ENCODE assay signal across 28 mouse cellular contexts in genomic region chr10:21395426-21396139, GRCm38 (mm10). TPM values are rescaled to one million over a fixed set of nuclear protein-coding genes. Genes with fewer than 3 reads are reported as not detected.
DNase-seq lines count a peak whose midpoint lies in the region; ATAC-seq and TF ChIP-seq lines count a peak whose summit lies in the region.
"Had no signal": no experiment of that assay in that cellular context is flagged by ENCODE, and none has a peak within 500 bp of the region (broad histone marks: within the 10 kb centered on the region; RNA-seq: fewer than 3 reads in every experiment).

No protein-coding gene starts in this region.

- H3K27me3 ChIP-seq in heart, embryonic 12.5 days (replicated peaks) = no peaks in the 10 kb centered on the region
- H3K27me3 ChIP-seq in G1E (ENCODE audit: insufficient read depth, low read length) = peaks cover 27% of the 10 kb centered on the region
- H3K27me3 ChIP-seq in intestine, embryonic 16.5 days (replicated peaks; ENCODE audit: control insufficient read depth, insufficient read depth, low read length) = no peaks in the 10 kb centered on the region
- H3K27me3 ChIP-seq: heart, embryonic 15.5 days; intestine, embryonic 15.5 days; liver, embryonic 13.5 days had no signal

- no peak overlapping the region for H3K4me2 ChIP-seq in heart, embryonic 12.5 days
- no peak overlapping the region for H3K4me2 ChIP-seq in intestine, embryonic 16.5 days (ENCODE audit: low read depth, low read length)
- H3K4me2 ChIP-seq: heart, embryonic 15.5 days; intestine, embryonic 15.5 days; liver, embryonic 13.5 days; midbrain, embryonic 11.5 days had no signal

- no peak overlapping the region for H3K27ac ChIP-seq in heart, embryonic 12.5 days (ENCODE audit: poor library complexity, severe bottlenecking)
- H3K27ac ChIP-seq in intestine, embryonic 16.5 days (ENCODE audit: low read length) = no peak overlapping the region
- H3K27ac ChIP-seq: heart, embryonic 15.5 days; hindbrain, embryonic 10.5 days; intestine, embryonic 15.5 days; layer of hippocampus, adult 2 months; limb, embryonic 10.5 days; liver, embryonic 13.5 days had no signal

- H3K4me3 ChIP-seq in heart, embryonic 12.5 days = no peak overlapping the region
- H3K4me3 ChIP-seq in G1E (ENCODE audit: low read depth, low read length) = no peak overlapping the region
- no peak overlapping the region for H3K4me3 ChIP-seq in intestine, embryonic 16.5 days (ENCODE audit: low read length)
- H3K4me3 ChIP-seq: heart, embryonic 15.5 days; hindbrain, embryonic 10.5 days; intestine, embryonic 15.5 days; layer of hippocampus, adult 2 months; limb, embryonic 10.5 days; liver, embryonic 13.5 days had no signal

- H3K36me3 ChIP-seq in heart, embryonic 12.5 days = no peaks in the 10 kb centered on the region
- no peaks in the 10 kb centered on the region for H3K36me3 ChIP-seq in G1E (replicated peaks)
- no peaks in the 10 kb centered on the region for H3K36me3 ChIP-seq in intestine, embryonic 16.5 days (ENCODE audit: control insufficient read depth, insufficient read depth, low read length)
- H3K36me3 ChIP-seq: heart, embryonic 15.5 days; hindbrain, embryonic 10.5 days; intestine, embryonic 15.5 days; limb, embryonic 10.5 days; liver, embryonic 13.5 days had no signal

- no peaks in the 10 kb centered on the region for H3K9me3 ChIP-seq in heart, embryonic 12.5 days (replicated peaks)
- no peaks in the 10 kb centered on the region for H3K9me3 ChIP-seq in G1E (replicated peaks)
- no peaks in the 10 kb centered on the region for H3K9me3 ChIP-seq in intestine, embryonic 16.5 days (ENCODE audit: control insufficient read depth, low read length)
- H3K9me3 ChIP-seq: heart, embryonic 15.5 days; hindbrain, embryonic 10.5 days; intestine, embryonic 15.5 days; limb, embryonic 10.5 days; liver, embryonic 13.5 days had no signal

- no peak for TF ChIP-seq CTCF in G1E (IDR thresholded peaks at IDR 0.05; ENCODE audit: low read depth, low read length)

- DNase-seq in adrenal gland, adult 2 months = peak; percentile 8
- DNase-seq in adrenal gland, adult 18-20 months (ENCODE audit: low spot score in 2 of 2) = no peak
- no peak for DNase-seq in heart, postnatal 4 days
- DNase-seq in G1E (ENCODE audit: low spot score) = no peak
- no peak for DNase-seq in right cerebral cortex, adult 2 months (ENCODE audit: low spot score in 2 of 2)
- DNase-seq: adrenal gland, adult 8-10 months; cerebellum, adult 18-20 months; cerebellum, postnatal 25 days; gastrocnemius, postnatal 14 days; kidney, adult 9 months; kidney, postnatal 14 days; liver, embryonic 13.5 days; lung, postnatal 4 days had no signal

- H3K9ac ChIP-seq in heart, embryonic 12.5 days = no peak overlapping the region
- H3K9ac ChIP-seq in intestine, embryonic 16.5 days (ENCODE audit: low read depth, low read length) = no peak overlapping the region
- H3K9ac ChIP-seq: heart, embryonic 15.5 days; intestine, embryonic 15.5 days; liver, embryonic 13.5 days had no signal

- peaks cover 36% of the 10 kb centered on the region for H3K4me1 ChIP-seq in heart, embryonic 12.5 days (replicated peaks)
- peaks cover 24% of the 10 kb centered on the region for H3K4me1 ChIP-seq in G1E (ENCODE audit: insufficient read depth, low read depth, low read length)
- H3K4me1 ChIP-seq in intestine, embryonic 16.5 days (ENCODE audit: control insufficient read depth, insufficient read depth, low read length) = no peaks in the 10 kb centered on the region
- H3K4me1 ChIP-seq: intestine, embryonic 15.5 days; limb, embryonic 10.5 days had no signal

- 51% methylated on average over 14 of the region's 14 CpGs for WGBS in heart, embryonic 12.5 days
- WGBS in intestine, embryonic 16.5 days = 85% methylated on average over 14 of the region's 14 CpGs

- ATAC-seq in heart, embryonic 12.5 days (ENCODE audit: insufficient number of reproducible peaks, low FRiP score) = peak; percentile 75
- peak; percentile 28; the same call in 1 of the 2 replicates for ATAC-seq in G1E (ENCODE audit: extremely low read depth, insufficient number of reproducible peaks, low FRiP score, poor library complexity, severe bottlenecking)
- ATAC-seq in megakaryocyte, adult 5-6 weeks (ENCODE audit: poor library complexity, severe bottlenecking) = peak; percentile 69
- ATAC-seq in intestine, embryonic 16.5 days = no peak
- ATAC-seq: forebrain, embryonic 14.5 days; hindbrain, embryonic 16.5 days; intestine, embryonic 15.5 days; Patski had no signal

RNA-seq across cellular contexts. Expression of gene Aldh8a1, which starts 18.5 kb away (rescaled TPM):
- total RNA-seq in adrenal gland, adult 2 months (2021) = under 1 TPM in 1 of 2 experiments, not detected in 1; 0.46 TPM
- polyA plus RNA-seq in adrenal gland, adult 2 months (2012; rRNA removed) = not detected in 2 replicates
- total RNA-seq in adrenal gland, adult 18-20 months (2021) = under 1 TPM in 1 of 2 experiments, not detected in 1; 0.40 TPM
- polyA plus RNA-seq in heart, embryonic 12.5 days (2016; fragmentation: Nextera tagmentation; extraction: Ambion mirVana) = 0.38 TPM in 1 of 2 replicates, not detected in the other
- total RNA-seq in heart, postnatal 4 days (2021) = not detected
- total RNA-seq in G1E (2014; fragmentation: Nextera tagmentation) (not detected in 2 replicates), G1E (2017) (0.22 and 0.29 TPM in 2 replicates)
- not detected in 2 replicates for polyA plus RNA-seq in G1E (2012)
- total RNA-seq in megakaryocyte, adult 5-6 weeks (2015) = 0.09 TPM in 1 of 2 replicates, not detected in the other
- 0.11 TPM in 1 of 2 replicates, not detected in the other for total RNA-seq in megakaryocyte, adult 5-6 weeks (2017)
- 0.24 and 1.1 TPM in 2 replicates for polyA plus RNA-seq in intestine, embryonic 16.5 days (2015; fragmentation: Nextera tagmentation; extraction: Ambion mirVana)
- total RNA-seq: gastrocnemius, postnatal 14 days had no signal
- polyA plus RNA-seq: embryonic facial prominence, embryonic 14.5 days; forebrain, embryonic 14.5 days; heart, embryonic 15.5 days; midbrain, embryonic 11.5 days; midbrain, postnatal 0 days; small intestine, adult 2 months had no signal
